Mouse (Mus musculus) erythroid progenitor cell, adult 5-6 weeks (primary cell): ENCODE data around the gene Abca5. TPM values are rescaled to one million over a fixed set of nuclear protein-coding genes. Genes with fewer than 3 reads are reported as not detected.

ENCODE experiments used
- ATAC-seq: replicated peaks from 2 replicates; pipeline ENCODE4 v1.8.0; 2016; ENCODE audit warnings: moderate number of reproducible peaks, mild to moderate bottlenecking, moderate TSS enrichment, inconsistent platforms; ENCODE audit not compliant: poor library complexity, low FRiP score, severe bottlenecking
- total RNA-seq, 2 experiments: library from RNA; stranded (forward) in 1 of 2; stranded (reverse) in 1 of 2; fragments of 150-400 nt in 1 of 2; fragments of 186-747, 209-891 nt in 1 of 2; gene quantifications; 2 replicates each; pipeline versions ENCODE4 v1.2.3 to v1.2.4; 2015 to 2017; ENCODE audit warnings: low replicate concordance in 2 of 2

Gene Abca5
- total RNA-seq, 2 experiments from 2014 or later: not detected

DNA sequence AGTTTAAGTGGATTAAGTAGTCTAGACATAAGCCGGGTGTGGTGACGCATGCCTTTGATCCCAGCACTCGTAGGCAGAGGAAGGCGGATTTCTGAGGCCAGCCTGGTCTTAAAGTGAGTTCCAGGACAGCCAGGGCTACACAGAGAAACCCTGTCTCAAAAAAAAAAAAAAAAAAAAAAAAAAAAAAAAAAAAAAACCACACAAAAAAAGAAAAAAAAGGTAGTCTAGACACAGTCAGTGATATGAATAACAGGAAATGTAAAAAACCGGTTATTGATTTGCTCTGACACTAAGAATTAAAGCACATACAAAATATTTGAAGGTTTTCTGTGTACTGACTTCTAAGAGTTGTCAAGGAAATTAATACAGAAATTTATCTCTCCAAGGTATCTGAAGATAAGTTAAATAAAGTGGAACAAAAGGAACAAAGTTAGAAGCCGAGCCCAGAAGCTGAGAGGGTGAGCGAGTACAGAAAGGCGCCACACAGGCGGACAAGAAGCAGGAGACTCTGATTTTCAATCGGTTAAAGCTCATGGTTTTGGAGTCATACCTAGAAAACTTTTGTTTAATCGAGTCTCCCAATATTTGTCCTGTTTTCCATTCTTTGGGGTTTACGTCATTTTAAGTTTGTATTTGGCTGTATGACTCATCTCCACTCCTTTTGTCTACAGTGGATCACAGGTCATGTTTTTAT, 30.9 kb downstream of the Abca5 start:
- no peak for ATAC-seq

- no peak for ATAC-seq
Measured at GRCm38 (mm10) chr11:110303411-110303810, 34.1 kb downstream of the Abca5 start.

- ATAC-seq: no peak
Measured at GRCm38 (mm10) chr11:110297917-110298533, 39.5 kb downstream of the Abca5 start.

- ATAC-seq: no peak
Measured at GRCm38 (mm10) chr11:110290586-110290985, 46.9 kb downstream of the Abca5 start.

GRCm38 (mm10) chr11:110288423-110288822, 49.1 kb downstream of the Abca5 start:
- ATAC-seq: no peak

- no peak for ATAC-seq
Measured at GRCm38 (mm10) chr11:110287694-110288093, 49.8 kb downstream of the Abca5 start.

DNA sequence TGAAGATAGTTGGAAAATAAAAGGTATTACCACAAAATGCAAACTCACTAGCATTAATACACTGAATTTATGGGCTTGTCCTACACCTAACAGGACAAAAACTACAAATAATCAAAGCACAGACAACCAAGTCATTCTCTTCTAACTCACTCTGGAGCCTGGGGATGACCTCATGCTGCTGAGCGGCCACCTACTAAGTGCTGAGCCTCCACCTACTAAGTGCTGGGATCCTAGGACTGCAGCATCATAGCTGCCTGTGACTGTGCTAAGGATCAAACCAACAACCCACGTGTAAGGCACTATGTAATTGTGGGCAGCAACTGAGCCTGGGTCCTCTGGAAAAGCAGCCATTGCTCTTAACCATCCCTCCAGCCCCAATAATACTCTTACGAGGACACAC, 51.2 kb downstream of the Abca5 start:
- no peak for ATAC-seq

- ATAC-seq: peak; percentile 77
Measured at GRCm38 (mm10) chr11:110284849-110285248, 52.7 kb downstream of the Abca5 start.

DNA sequence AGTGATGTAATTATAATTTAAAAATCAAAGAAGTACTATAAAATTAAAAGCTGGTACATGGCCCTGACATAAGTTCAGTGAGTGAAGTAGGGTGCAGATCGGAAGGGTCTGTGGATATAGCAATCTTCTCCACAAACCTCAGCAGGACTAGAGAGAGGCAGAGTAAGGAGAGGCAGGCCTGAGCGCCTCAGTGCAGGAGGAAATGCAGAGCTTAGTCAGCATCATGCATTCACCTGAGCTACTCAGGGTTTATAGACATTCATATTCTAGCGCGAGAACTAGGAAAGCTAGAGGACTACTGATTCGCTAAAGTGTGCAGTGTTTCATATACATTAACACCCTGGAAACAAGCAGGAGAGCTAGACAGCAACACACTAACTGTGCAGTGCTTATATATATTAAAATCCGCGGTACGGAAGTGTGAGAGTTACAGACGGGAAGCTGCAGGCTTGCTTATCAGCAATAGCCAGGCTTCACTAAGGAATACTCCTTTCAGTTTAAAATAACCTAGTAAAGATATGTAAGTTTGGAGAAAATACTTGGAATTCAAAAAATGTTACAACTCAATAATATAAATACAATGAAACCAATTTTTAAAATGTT, 53.2 kb downstream of the Abca5 start:
- peak; percentile 81 for ATAC-seq

- ATAC-seq: no peak
Measured at GRCm38 (mm10) chr11:110274794-110275193, 62.7 kb downstream of the Abca5 start.

DNA sequence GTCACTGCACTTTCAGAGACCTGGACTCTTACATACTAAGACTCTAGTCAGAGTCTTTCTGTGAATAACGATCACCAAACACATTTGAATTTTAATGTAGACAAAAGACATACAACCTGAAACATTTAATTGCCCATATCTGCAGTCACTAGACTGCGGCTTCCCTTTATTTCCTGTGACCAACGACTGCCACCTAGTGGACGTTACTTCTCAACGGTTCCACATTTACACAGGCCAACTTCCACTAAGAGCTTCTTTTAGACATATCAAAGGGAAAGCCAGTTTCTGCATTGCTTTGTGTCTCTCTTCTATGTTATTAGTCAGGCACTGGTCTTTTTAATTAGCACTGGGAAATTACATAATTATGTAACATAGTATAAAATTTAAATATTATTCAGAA, 65.8 kb downstream of the Abca5 start:
- ATAC-seq: no peak

- ATAC-seq: peak; percentile 83
Measured at GRCm38 (mm10) chr11:110268244-110268844, 69.2 kb downstream of the Abca5 start.

DNA sequence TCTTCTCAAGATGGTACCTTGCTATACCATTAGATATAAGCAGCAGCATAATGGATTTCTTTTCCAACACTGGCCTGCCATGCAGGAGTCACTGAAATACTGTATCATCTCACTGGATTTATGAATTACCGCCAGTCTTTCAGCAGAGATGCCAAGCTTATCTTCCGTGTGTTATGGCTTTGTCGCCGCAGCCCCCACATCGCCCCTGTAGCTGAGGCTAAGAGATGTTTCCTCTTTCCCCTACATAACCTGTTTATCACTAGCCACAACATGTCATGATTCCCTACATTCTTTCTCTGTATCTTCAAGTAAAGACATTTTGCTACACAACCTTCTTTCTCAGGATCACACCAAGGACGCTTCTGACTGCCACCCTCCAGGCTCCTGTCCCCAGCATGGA, 70.3 kb downstream of the Abca5 start:
- 0 out of 2 replicates have a peak, but pooled peaks have one; percentile 3 for ATAC-seq

GRCm38 (mm10) chr11:110266757-110267156, 70.8 kb downstream of the Abca5 start:
- ATAC-seq: no peak

GRCm38 (mm10) chr11:110261867-110262266, 75.6 kb downstream of the Abca5 start:
- ATAC-seq: no peak

DNA sequence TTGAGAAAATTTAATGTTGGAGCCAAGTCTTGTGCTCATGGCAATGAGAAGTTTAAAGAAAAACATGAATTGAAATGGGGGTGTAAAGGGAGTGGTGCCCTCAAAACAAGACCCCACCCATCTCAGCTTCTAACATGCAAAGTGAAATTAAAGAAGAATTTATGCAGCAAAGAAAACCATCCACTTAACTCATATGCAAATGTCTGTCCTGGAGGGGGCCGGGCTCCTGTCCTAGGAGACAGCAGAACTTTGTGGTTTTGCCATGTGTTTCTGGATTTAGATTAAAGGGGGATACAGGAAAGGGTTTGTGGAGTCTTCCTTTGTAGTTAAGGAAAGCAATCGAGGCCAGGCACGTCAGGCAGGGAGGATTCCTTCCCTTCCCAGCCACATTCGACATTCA, 79.6 kb downstream of the Abca5 start:
- no peak for ATAC-seq

GRCm38 (mm10) chr11:110257061-110257460, 80.5 kb downstream of the Abca5 start:
- ATAC-seq: no peak

- ATAC-seq: no peak
Measured at GRCm38 (mm10) chr11:110252256-110252655, 85.3 kb downstream of the Abca5 start.

DNA sequence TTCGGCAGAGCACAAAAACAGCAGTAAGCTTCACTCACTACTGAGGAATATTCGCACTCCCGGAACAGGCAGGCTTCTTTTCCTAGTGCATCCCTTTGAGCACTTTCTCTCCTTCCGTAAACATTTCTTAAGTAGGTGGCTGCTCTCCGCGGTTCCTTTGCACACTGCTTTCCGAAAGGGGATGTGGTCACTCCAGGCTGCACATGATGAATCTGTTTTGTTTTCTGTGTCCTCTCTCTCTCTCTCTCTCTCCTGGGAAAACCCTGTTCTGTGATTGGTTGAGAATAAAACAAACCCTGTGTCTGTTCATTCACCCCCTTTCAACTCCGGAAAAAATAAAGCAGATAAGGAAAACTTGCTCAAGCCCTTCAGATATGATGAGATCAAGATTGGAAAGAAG, 86.0 kb downstream of the Abca5 start, which contains the start of gene Abca6:
Gene Abca6 (minus strand): TSS at position 243 of the 400 bp plus-strand sequence.
- ATAC-seq: no peak

- no peak for ATAC-seq
Measured at GRCm38 (mm10) chr11:110244730-110245129, 92.8 kb downstream of the Abca5 start.

DNA sequence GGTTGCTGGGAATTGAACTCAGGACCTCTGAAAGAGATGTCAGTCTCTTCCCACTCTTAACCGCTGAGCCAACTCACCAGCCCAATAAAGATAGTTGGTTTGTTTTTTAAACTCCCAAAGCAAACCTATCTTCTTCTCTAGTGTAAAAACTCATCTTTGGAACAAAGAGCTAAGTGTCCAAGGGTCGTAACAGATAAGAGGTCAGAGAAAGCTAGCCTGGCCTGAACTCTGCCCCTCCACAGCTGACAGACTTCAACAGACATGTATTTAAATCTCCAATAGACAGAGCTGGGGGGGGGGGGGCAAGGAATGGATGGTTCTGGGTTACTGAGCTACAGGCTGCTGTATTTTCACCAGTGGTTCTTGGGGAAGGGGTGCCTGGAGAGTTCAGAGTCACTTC, 100.0 kb downstream of the Abca5 start:
- no peak for ATAC-seq
